In the genomic region with DNA sequence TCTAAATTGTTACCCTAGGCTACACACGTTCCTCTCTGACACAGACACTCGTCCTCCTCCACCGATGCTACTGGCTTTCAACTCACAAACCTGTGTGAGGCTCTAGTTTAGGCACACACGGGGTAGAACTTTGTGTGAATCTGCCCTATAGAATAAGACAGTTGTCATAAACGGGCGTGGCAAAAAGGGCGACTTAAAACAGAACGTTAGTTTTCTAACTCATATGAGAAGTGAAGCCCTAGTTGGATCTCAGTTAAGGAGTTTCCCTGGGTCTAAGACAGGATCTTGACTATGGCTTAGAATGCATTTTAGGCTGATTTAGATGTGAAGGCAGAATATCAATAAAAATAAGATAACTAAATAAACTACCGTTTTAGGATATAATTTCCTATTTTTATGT, we compare ENCODE assay signal across 21 mouse cellular contexts. TPM values are rescaled to one million over a fixed set of nuclear protein-coding genes. Genes with fewer than 3 reads are reported as not detected.
DNase-seq lines count a peak whose midpoint lies in the region; ATAC-seq and TF ChIP-seq lines count a peak whose summit lies in the region.
"Had no signal": no experiment of that assay in that cellular context is flagged by ENCODE, and none has a peak within 500 bp of the region (broad histone marks: within the 10 kb centered on the region; RNA-seq: fewer than 3 reads in every experiment).

A gene (minus strand): TSS at position 101 of the 400 bp plus-strand sequence.

- ATAC-seq in limb, embryonic 13.5 days (ENCODE audit: low FRiP score, low read depth) = no peak
- ATAC-seq: activated CD4-positive, CD25-positive, alpha-beta regulatory T cell, adult 4 months; CD4-positive, CD25-positive, alpha-beta regulatory T cell, adult 4 months; Patski had no signal

- H3K27me3 ChIP-seq in limb, embryonic 13.5 days = no peaks in the 10 kb centered on the region
- no peaks in the 10 kb centered on the region for H3K27me3 ChIP-seq in limb, embryonic 10.5 days (ENCODE audit: low read depth, poor library complexity, severe bottlenecking)
- H3K27me3 ChIP-seq in testis, adult 2 months (ENCODE audit: control insufficient read depth, insufficient read depth, low read length) = no peaks in the 10 kb centered on the region
- H3K27me3 ChIP-seq: CH12.LX had no signal

- H3K4me2 ChIP-seq in limb, embryonic 13.5 days (replicated peaks) = 0 out of 2 replicates have a peak within 1 kb of the TSS, but pooled peaks have one; percentile 11

- TF ChIP-seq POLR2A in testis, adult 2 months (IDR thresholded peaks at IDR 0.05; ENCODE audit: control insufficient read depth, low read depth, low read length) = no peak

- no peak for TF ChIP-seq CTCF in testis, adult 2 months (IDR thresholded peaks at IDR 0.05; ENCODE audit: control insufficient read depth, insufficient read depth, insufficient replicate concordance, low read depth, low read length)

- no peaks in the 10 kb centered on the region for H3K36me3 ChIP-seq in limb, embryonic 13.5 days
- no peaks in the 10 kb centered on the region for H3K36me3 ChIP-seq in limb, embryonic 10.5 days
- H3K36me3 ChIP-seq in testis, adult 2 months (ENCODE audit: control insufficient read depth, insufficient read depth, low read length) = no peaks in the 10 kb centered on the region
- H3K36me3 ChIP-seq: G1E had no signal

- no peak within 1 kb of the TSS for H3K4me3 ChIP-seq in limb, embryonic 13.5 days
- no peak within 1 kb of the TSS for H3K4me3 ChIP-seq in limb, embryonic 10.5 days
- peak within 1 kb of the TSS; percentile 80 for H3K4me3 ChIP-seq in testis, adult 2 months (ENCODE audit: control insufficient read depth, low read depth, low read length)

- H3K27ac ChIP-seq in limb, embryonic 13.5 days = no peak within 1 kb of the TSS
- no peak within 1 kb of the TSS for H3K27ac ChIP-seq in limb, embryonic 10.5 days
- H3K27ac ChIP-seq in testis, adult 2 months (ENCODE audit: control insufficient read depth, insufficient read depth, low read depth, low read length) = peak within 1 kb of the TSS; percentile 58

- H3K9ac ChIP-seq in limb, embryonic 13.5 days = no peak within 1 kb of the TSS

- DNase-seq in limb, embryonic 10.5 days (ENCODE audit: low spot score) = no peak
- no peak for DNase-seq in testis, postnatal 14 days (ENCODE audit: low spot score)
- DNase-seq: adrenal gland, adult 2 months; adrenal gland, adult 8-10 months; adrenal gland, postnatal 10 days; adrenal gland, postnatal 14 days; adrenal gland, postnatal 25 days; adrenal gland, postnatal 36 days; B cell, adult 2 months; cerebellum, adult 11 months; cerebellum, adult 11-12 months; cerebellum, adult 18-20 months had no signal

- no peaks in the 10 kb centered on the region for H3K9me3 ChIP-seq in limb, embryonic 13.5 days
- no peaks in the 10 kb centered on the region for H3K9me3 ChIP-seq in limb, embryonic 10.5 days (replicated peaks)
- H3K9me3 ChIP-seq: G1E had no signal

- no peaks in the 10 kb centered on the region for H3K4me1 ChIP-seq in limb, embryonic 13.5 days
- H3K4me1 ChIP-seq in limb, embryonic 10.5 days = no peaks in the 10 kb centered on the region
- peaks cover 3% of the 10 kb centered on the region; the same call in 1 of the 2 replicates for H3K4me1 ChIP-seq in testis, adult 2 months (ENCODE audit: control insufficient read depth, insufficient read depth, low read length)

- 83% methylated on average over 9 of the region's 9 CpGs for WGBS in limb, embryonic 13.5 days
- 87% methylated on average over 9 of the region's 9 CpGs for WGBS in limb, embryonic 10.5 days

RNA-seq across cellular contexts. Expression of the gene that starts here (rescaled TPM):
- not detected in 2 replicates for polyA plus RNA-seq in limb, embryonic 13.5 days (2015; fragmentation: Nextera tagmentation; extraction: Ambion mirVana)
- not detected in 2 replicates for polyA plus RNA-seq in limb, embryonic 10.5 days (2016; fragmentation: Nextera tagmentation; extraction: Ambion mirVana)
- 2.8 and 2.9 TPM in 2 replicates for polyA plus RNA-seq in testis, adult 2 months (2012; rRNA removed)
- polyA plus RNA-seq: activated CD4-positive, CD25-positive, alpha-beta regulatory T cell, adult 4 months; adrenal gland, adult 2 months; brain, embryonic 14.5 days; C2C12; CD4-positive, CD25-positive, alpha-beta regulatory T cell, adult 4 months; G1E; Patski had no signal
